Comparison of ENCODE assay signal across 5 mouse cellular contexts in genomic region chr1:98591001-98591400, GRCm38 (mm10).
DNase-seq lines count a peak whose midpoint lies in the region; ATAC-seq lines count a peak whose summit lies in the region.

No protein-coding gene starts in this region.

- DNase-seq in 416B (ENCODE audit: low read depth) = peak; percentile 18
- peak; percentile 29 for DNase-seq in MN1 (ENCODE audit: low spot score)

- peak; percentile 93 for ATAC-seq in common myeloid progenitor, adult 5-6 weeks (replicated peaks; ENCODE audit: low read depth, poor library complexity, severe bottlenecking)
- peak; percentile 99 for ATAC-seq in megakaryocyte, adult 5-6 weeks (ENCODE audit: poor library complexity, severe bottlenecking)
- ATAC-seq in monocyte, adult 5-6 weeks (replicated peaks; ENCODE audit: insufficient number of reproducible peaks, low FRiP score, low TSS enrichment, poor library complexity, severe bottlenecking) = peak; percentile 75; the same call in 1 of the 2 replicates

Comparison
In these comparisons a context has a peak if more than half of its experiments do, and no peak if none do; other contexts are left out.
1. Peak in every context shown above with its lines: DNase-seq and ATAC-seq.